Mouse (Mus musculus): ENCODE data around the gene Ube2cbp. TPM values are rescaled to one million over a fixed set of nuclear protein-coding genes. Genes with fewer than 3 reads are reported as not detected.

Gene Ube2cbp
- polyA plus RNA-seq, 1 experiment from 2014 or later, result 3.6 TPM

Other genes starting within 250 kb of the Ube2cbp start
- gene Dop1a, start 2.2 kb upstream of the Ube2cbp start, polyA plus RNA-seq (2015; fragmentation: Nextera tagmentation; extraction: Ambion mirVana), result 14.9 and 17.2 TPM in 2 replicates
- gene Pgm3, start 106.9 kb upstream of the Ube2cbp start, polyA plus RNA-seq (2015; fragmentation: Nextera tagmentation; extraction: Ambion mirVana), result 38.6 and 39.5 TPM in 2 replicates
- gene Rwdd2a, start 107.0 kb upstream of the Ube2cbp start, polyA plus RNA-seq (2015; fragmentation: Nextera tagmentation; extraction: Ambion mirVana), result 3.2 and 3.4 TPM in 2 replicates
- 31.0 and 32.4 TPM in 2 replicates for gene Me1, start 231.0 kb upstream of the Ube2cbp start, polyA plus RNA-seq (2015; fragmentation: Nextera tagmentation; extraction: Ambion mirVana)

All from limb, embryonic 15.5 days (tissue).